Mouse (Mus musculus) myocyte (in vitro differentiated cells): ENCODE data around the gene Fcho2.

ENCODE experiments used
- CEBPB ChIP-seq: IDR thresholded peaks from 2 replicates; pipeline ENCODE4 v1.6.1; 2011; ENCODE audit warnings: mild to moderate bottlenecking, moderate library complexity; ENCODE audit not compliant: poor library complexity, insufficient read depth, severe bottlenecking
- E2F4 ChIP-seq: IDR thresholded peaks from one replicate; pipeline ENCODE4 v1.6.1; 2011; ENCODE audit warnings: mild to moderate bottlenecking, control low read depth, moderate library complexity; ENCODE audit not compliant: insufficient read depth
- MAX ChIP-seq: IDR thresholded peaks from one replicate; pipeline ENCODE4 v1.6.1; 2011; ENCODE audit warnings: low read depth, mild to moderate bottlenecking, control low read depth
- MYOD1 ChIP-seq, 3 experiments: IDR thresholded peaks; one replicate each; pipeline ENCODE4 v1.6.1; 2011; ENCODE audit warnings: control low read depth in 2 of 3, low read depth in 2 of 3, mild to moderate bottlenecking in 2 of 3, moderate library complexity in 1 of 3; ENCODE audit not compliant: insufficient read length in 2 of 3, control insufficient read depth in 1 of 3
- POLR2A ChIP-seq: IDR thresholded peaks from one replicate; pipeline ENCODE4 v1.6.1; 2011; ENCODE audit warnings: low read depth, mild to moderate bottlenecking, control low read depth, moderate library complexity; ENCODE audit not compliant: insufficient read length
- POLR2AphosphoS2 ChIP-seq: IDR thresholded peaks from one replicate; pipeline ENCODE4 v1.6.1; 2011; ENCODE audit warnings: low read depth, control low read depth; ENCODE audit not compliant: insufficient read length
- REST ChIP-seq: IDR thresholded peaks from one replicate; pipeline ENCODE4 v1.6.1; 2011; ENCODE audit warnings: mild to moderate bottlenecking, control low read depth, moderate library complexity; ENCODE audit not compliant: insufficient read depth, insufficient read length
- TCF12 ChIP-seq: IDR thresholded peaks from one replicate; pipeline ENCODE4 v1.6.1; 2011; ENCODE audit warnings: mild to moderate bottlenecking, control low read depth; ENCODE audit not compliant: poor library complexity, insufficient read depth, severe bottlenecking
- TCF3 ChIP-seq: IDR thresholded peaks from one replicate; pipeline ENCODE4 v1.6.1; 2011; ENCODE audit warnings: low read depth, control low read depth; ENCODE audit not compliant: insufficient read length
- USF1 ChIP-seq: IDR thresholded peaks from one replicate; pipeline ENCODE4 v1.6.1; 2011; ENCODE audit warnings: low read depth, mild to moderate bottlenecking, control low read depth, moderate library complexity

GRCm38 (mm10) chr13:98795511-98795910 lies 19.7 kb downstream of the Fcho2 start:
- TF ChIP-seq E2F4: no peak
- TF ChIP-seq MAX: no peak
- no peak for TF ChIP-seq POLR2A
- TF ChIP-seq CEBPB: no peak
- no peak for TF ChIP-seq MYOD1 (IDR thresholded peaks at IDR 0.05; ENCODE audit: control insufficient read depth in 1 of 3, insufficient read length in 2 of 3, low read depth in 2 of 3)
- no peak for TF ChIP-seq USF1
- no peak for TF ChIP-seq POLR2AphosphoS2
- no peak for TF ChIP-seq TCF12
- no peak for TF ChIP-seq REST
- no peak for TF ChIP-seq TCF3
